Mouse (Mus musculus) kidney, postnatal 14 days (tissue): Measurements from ENCODE around the gene Gpr137.
"Not testable (repeated sequence)": the region's sequence is repeated elsewhere in the genome, so short reads cannot be mapped to it uniquely, and the experiment has no call there.

Experiments used
- DNase-seq: peaks from one replicate; pipeline ENCODE4 v3.0.0; 2022; ENCODE audit warnings: mixed read lengths

The Gpr137 gene

GRCm38 (mm10) chr19:6942249-6942691, at the start of gene Gpr137:
Gene Gpr137 (minus strand): TSS chr19:6942480.
- DNase-seq, result peak; percentile 98

DNA sequence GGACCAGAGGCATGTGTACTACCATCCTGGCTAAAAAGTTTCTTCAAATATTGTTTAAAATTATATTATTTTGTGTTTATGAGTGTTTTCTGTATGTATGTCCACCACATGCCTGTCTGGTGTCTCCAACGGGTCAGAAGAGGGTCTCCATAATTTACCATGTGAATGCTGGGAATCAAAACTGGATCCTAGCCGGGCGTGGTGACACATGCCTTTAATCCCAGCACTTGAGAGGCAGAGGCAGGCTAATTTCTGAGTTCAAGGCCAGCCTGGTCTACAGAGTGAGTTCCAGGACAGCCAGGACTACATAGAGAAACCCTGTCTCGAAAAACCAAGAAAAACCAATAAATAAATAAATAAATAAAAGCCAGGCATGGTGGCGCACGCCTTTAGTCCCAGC, 48.9 kb upstream of the Gpr137 start:
- not testable (repeated sequence) for DNase-seq

GRCm38 (mm10) chr19:6990712-6991111, 48.4 kb upstream of the Gpr137 start:
- DNase-seq, result no peak

GRCm38 (mm10) chr19:6989251-6989650, 47.0 kb upstream of the Gpr137 start:
- no peak for DNase-seq

GRCm38 (mm10) chr19:6987904-6988285, 45.6 kb upstream of the Gpr137 start:
- no peak for DNase-seq

GRCm38 (mm10) chr19:6987061-6987903, 45.0 kb upstream of the Gpr137 start, which contains the start of gene Vegfb:
Gene Vegfb (minus strand): TSS chr19:6987651.
- DNase-seq, result peak; percentile 84

- DNase-seq, result no peak
Measured at GRCm38 (mm10) chr19:6985951-6986708, 43.9 kb upstream of the Gpr137 start.

- no peak for DNase-seq
Measured at GRCm38 (mm10) chr19:6985300-6985699, 43.0 kb upstream of the Gpr137 start.

- no peak for DNase-seq
Measured at GRCm38 (mm10) chr19:6983621-6984020, 41.3 kb upstream of the Gpr137 start.

DNA sequence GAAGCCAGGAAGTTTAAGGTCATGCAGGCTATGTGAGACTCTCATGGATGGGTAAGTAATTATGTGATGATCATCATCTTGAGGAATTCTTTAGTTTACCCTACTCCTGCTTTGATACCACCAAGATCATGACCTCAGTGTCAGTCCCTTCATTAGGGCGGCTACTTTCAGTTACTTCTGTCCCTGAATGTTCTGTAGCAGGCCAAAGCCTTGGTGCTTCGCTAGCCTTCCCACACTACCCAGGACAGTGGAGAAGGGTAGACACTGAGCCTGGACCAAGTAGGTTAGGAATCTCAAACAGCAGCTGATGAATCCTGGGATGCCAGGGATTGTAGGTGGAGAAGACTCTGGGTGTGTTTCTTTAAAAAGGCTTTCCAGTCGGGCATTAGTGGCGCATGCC, 39.2 kb upstream of the Gpr137 start:
- DNase-seq, result no peak

- DNase-seq, result peak; percentile 99
Measured at GRCm38 (mm10) chr19:6980381-6981093, 38.3 kb upstream of the Gpr137 start, which contains the start of gene Fkbp2. Gene Fkbp2 (minus strand): TSS chr19:6980501.

GRCm38 (mm10) chr19:6979486-6980380, 37.5 kb upstream of the Gpr137 start:
- peak; percentile 100 for DNase-seq

DNA sequence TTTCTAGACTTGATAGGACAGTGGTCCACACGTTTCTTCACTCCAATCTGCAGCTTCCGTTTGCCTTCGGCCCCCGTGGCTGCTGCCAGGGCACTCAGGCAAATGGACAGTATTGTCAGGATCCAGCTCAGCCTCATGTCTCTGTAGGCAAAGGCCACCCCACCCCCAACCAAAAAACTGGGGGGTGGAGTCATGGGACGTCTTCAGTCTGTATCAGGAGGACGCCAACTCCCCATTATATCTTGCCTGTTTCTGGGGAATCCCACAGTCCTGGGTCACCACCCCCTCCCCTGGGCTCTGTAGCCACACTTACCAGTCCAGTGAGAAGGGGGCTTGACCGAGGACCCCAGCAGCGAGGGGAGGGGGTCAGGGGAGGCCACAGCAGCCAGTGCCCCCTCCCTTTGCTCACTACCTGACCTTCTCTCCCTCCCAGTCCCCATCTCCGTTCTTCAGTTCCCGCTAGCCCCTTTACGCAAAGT, 36.8 kb upstream of the Gpr137 start:
- DNase-seq, result peak; percentile 43

- no peak for DNase-seq
Measured at GRCm38 (mm10) chr19:6978639-6978974, 36.3 kb upstream of the Gpr137 start.

DNA sequence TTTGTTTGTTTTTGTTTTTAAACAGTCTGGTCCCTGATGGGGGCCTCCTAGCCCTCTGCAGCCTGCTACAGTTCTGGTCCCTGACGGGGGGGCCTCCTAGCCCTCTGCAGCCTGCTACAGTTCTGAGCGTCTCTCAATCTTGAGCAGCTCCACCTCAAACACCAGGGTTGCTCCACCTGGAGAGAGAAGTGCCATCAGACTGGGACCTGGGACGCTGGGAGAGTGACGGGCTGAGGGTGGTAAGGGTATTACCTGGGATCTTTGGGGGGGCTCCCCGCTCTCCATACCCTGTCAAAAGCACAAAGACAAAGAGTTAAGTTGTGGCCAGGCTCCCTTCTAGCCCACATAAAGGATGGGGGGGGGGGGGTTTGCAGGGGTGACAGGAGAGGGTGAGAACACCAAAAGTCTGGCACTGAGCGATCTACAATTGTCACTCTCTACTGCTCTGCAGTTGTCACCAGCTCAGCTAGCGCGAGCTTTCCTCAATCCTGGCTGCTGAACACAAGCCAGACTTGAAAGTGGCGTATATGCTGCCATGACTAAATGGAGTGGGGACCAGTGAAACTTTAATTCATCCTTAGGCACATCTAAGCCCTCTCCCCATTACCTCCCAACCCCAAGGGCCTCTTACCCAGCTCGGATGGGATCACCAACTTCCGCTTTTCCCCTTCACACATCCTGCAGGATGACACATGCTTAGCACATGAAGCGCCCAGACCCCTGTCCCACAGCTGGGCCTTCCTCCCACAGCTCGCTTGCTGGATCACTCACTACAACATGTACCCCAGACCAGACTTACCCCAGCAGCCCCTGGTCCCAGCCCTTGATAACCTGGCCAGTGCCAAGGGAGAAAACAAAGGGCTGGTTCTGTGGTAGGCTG, 35.7 kb upstream of the Gpr137 start:
- no peak for DNase-seq

GRCm38 (mm10) chr19:6975537-6976521, 33.5 kb upstream of the Gpr137 start, which contains the start of gene Plcb3:
Gene Plcb3 (minus strand): TSS chr19:6976470.
- DNase-seq, result peak; percentile 76

- DNase-seq, result peak; percentile 89
Measured at GRCm38 (mm10) chr19:6974211-6975205, 32.2 kb upstream of the Gpr137 start, which contains the start of gene Ppp1r14b. Gene Ppp1r14b (plus strand): TSS chr19:6974968.

GRCm38 (mm10) chr19:6973581-6974190, 31.4 kb upstream of the Gpr137 start:
- no peak for DNase-seq
